Mouse (Mus musculus) cerebellum, postnatal 4 days (tissue): ENCODE data around the gene Fads2.

Experiments used
- DNase-seq, 2 experiments: peaks; one replicate each; pipeline ENCODE4 v3.0.0; 2022; ENCODE audit warnings: low spot score in 2 of 2, mixed read lengths in 1 of 2

The Fads2 gene

GRCm38 (mm10) chr19:10041388-10042148 lies 60.0 kb downstream of the Fads2 start, which contains the start of gene Fads3:
TSS of gene Fads3 (plus strand) at chr19:10041569.
- peak; percentile 49 to 62 for DNase-seq

GRCm38 (mm10) chr19:10040866-10041387 lies 60.6 kb downstream of the Fads2 start:
- DNase-seq, result no peak

- DNase-seq, result no peak
These were observed 61.9 kb downstream of the Fads2 start for GRCm38 (mm10) chr19:10039615-10040014.

GRCm38 (mm10) chr19:10038910-10039309 lies 62.6 kb downstream of the Fads2 start:
- DNase-seq, result no peak

DNA sequence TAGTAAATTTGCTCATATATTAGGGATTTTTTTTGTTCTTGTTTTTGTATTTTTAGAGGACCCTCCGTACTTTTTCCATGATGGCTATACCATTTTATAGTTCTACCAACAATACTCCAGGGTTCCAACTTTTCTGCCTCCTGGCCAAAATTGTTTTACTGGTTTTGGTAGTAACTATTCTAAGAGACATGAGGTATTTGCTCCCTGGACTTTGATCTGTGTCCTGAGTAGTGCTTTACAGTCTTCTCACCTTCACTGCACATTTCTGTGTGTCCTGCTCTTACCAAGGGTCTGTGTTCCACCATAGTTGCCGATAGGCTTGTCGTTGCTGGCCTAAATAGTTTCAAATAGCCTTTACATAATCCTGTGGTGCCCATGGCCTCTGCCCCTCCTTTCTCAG lies 63.2 kb downstream of the Fads2 start:
- no peak for DNase-seq

DNA sequence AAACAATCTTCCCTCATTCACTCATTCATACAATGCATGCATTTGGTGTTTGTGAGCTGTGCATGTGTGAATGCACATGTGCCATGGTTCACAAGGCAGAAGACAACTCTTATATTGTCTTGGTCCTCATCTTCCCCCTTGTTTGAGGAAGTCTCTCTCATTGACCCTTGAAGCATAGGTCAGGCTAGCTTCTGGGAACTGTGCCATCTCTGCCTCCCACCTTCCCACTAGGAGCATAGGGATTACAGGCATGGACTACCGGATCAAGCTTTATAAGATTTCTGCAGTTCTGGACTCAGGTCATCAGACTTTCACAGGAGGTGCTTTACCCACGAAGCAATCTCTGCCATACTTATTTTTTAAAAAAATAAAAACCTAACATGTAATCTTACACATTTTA lies 64.0 kb downstream of the Fads2 start:
- DNase-seq, result no peak

DNA sequence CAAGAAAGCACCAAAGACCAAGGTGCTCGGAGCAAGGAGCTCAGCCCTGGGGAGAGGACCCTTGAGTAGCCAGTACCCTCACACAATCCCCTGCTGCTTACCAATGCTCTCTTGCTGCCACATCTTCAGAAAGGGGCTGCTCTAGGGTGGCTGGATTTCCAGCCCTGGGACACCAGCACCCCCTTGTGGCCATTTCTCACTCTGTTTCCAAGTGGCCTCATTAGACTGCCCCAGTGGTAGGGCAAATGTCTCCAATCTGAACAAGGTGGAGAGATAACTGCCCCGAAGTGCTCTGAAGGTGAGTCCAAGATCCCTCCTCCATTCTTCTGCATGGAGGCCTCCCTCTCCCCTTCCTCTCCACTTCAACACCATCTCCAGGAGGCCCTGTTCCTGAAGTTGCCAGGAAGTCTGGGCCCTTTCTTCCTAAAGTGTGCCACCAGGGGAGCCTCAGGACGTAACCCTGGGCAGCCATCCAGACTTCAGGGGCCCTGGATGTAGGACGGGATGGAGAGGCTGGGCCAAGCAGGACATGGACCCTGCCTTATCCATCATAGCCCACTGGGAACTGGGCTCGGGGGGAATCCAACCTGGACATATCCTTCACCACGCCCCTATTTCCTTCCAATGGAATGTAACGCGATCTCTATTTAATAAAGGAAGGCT lies 66.6 kb downstream of the Fads2 start:
- DNase-seq, result peak; percentile 66 to 83

- no peak for DNase-seq
These were observed 67.2 kb downstream of the Fads2 start for GRCm38 (mm10) chr19:10034356-10034755.

GRCm38 (mm10) chr19:10033211-10033973 lies 68.2 kb downstream of the Fads2 start:
- DNase-seq, result peak in 1 of 2 experiments; percentile 42

DNA sequence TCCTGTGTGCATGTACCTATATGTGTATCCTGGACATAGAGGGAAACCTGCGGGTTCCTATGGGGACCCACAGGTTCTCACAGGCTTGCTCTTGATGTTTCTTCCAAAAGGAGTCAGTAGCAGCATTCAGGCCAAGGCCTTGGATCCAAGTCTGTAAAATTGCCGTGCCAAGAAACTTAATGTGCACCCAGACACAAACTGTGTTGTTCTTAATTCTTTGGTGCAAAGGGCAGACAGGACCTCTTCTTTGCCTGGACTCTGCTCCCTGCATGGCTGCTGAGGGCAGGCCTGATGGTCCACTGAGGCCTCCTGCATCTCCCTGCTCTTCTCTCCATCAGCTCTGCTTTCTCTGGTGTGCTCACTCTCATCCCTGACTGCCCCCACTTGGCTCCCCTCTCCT lies 71.8 kb downstream of the Fads2 start:
- DNase-seq, result no peak

DNA sequence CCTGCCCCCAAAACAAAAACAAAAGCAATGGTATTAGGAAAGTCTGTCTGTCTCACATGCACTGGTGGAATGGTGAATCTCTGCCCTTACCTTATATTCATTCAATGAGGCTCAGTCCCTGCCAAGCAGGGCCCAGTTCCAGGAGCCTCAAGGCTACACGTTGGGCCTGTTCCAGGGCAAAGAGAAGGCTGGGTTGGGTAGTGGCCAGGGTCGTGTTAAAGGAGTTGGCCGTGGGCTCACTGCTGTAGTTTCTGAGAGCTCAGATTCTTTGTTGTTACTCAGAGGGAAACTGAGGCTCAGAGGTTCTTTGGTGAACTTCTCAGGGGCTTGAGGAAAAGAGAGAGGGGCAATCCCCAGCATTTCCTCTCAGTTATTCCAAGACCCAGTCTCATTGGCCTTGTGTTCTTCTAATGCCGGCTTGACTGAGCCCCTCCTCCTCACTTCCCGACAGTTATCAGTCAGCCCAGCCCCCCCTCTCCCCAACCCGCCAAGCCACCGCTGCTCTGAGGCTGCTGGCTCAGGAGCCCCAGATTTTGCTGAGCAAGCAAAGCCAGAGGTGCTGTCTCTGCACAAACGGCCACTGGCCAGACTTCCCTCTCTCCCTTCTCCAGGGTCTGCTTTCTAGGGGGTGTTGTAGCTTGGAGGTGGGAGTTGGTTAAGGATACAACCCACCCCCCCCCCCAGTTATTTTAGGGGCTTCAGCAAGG lies 76.2 kb downstream of the Fads2 start:
- peak in 1 of 2 experiments; percentile 62 for DNase-seq

GRCm38 (mm10) chr19:10023304-10023758 lies 78.2 kb downstream of the Fads2 start:
- DNase-seq, result no peak

DNA sequence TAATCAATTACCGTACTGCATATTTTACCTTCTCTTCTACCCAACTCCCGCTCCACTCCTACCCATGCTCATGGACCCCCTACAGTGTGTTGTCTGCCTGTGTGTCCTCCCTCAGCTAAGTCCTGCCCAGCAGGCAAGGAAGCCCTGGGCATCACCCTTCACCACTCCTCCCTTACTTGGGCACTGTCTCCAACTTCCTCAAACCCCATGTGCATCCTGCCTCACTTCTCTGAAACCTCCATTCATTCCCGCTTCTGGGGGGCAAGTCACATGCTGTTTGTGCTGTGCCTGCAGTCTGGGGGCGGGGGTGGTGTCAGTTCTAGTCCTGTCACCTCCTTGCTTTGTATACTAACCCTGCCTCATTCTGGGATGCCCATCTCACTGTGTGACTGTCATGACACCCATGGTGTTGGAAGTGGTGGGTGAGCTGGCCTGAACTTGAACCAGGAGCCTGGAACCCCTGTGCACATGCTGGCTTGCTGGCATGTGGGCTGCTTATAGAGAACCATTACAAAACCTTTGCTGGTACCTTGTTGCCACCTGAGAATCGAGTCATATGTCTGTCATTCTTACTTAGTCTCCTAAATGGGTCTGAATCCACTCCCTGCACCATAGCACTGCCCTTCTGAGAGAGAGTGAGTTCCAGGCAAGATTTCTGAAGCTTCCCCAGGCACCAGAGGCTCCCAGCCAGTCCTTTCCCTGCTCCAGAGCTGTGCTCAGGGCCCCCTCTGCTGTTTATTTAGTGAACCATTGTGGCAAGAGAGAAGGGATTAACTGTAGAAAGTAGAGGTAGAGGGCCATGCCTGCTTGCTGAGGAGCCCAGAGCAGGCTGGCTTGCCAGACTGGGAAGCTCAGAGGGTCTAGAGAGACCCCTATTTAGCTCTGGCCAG lies 78.9 kb downstream of the Fads2 start:
- no peak for DNase-seq

DNA sequence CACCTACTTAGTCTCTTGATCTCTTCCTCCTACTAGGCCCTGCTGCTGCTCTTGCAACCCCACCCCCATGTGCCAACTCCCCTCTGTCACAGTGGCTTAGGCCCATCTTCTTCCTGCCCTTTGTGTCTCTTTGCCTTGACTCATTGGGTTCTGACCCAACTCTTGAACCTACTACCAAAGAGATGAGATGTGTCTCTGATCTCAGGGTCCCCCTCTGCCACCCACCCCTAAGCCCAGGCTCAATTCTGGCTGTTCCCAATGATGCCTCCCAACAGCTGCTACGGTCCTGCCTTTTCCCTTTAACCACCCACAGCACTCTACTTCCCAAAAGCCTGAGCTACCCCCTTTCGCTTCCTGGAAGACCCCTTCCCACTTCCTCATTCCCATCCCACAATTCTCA lies 79.6 kb downstream of the Fads2 start:
- DNase-seq, result no peak

- no peak for DNase-seq
These were observed 82.3 kb downstream of the Fads2 start for GRCm38 (mm10) chr19:10019214-10019760.

DNA sequence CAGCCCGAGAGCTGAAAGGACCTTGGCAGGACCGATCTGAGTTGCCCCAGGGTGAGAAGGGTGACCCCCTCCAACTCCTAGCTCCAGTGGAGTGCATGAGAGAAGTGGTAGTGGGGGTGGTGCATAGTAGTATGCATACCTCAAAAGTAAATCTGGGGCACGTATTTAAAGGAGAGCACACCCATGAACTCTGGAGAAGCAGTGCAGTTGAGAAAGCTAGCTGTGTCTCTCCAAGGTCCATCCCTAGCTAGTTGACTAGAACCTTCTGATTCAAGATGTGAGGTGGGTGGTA lies 83.1 kb downstream of the Fads2 start:
- DNase-seq, result no peak

- DNase-seq, result peak; percentile 63 to 79
These were observed 83.7 kb downstream of the Fads2 start for GRCm38 (mm10) chr19:10017637-10018526.

- DNase-seq, result no peak
These were observed 85.4 kb downstream of the Fads2 start for GRCm38 (mm10) chr19:10016151-10016550.

- no peak for DNase-seq
These were observed 86.1 kb downstream of the Fads2 start for GRCm38 (mm10) chr19:10015442-10015841.
